15 mouse cellular contexts compared by ENCODE assay signal in genomic region chr5:147907851-147908250, GRCm38 (mm10).
"Had no signal": no experiment of that assay in that cellular context is flagged by ENCODE, and none has a peak within 500 bp of the region (broad histone marks: within the 10 kb centered on the region; RNA-seq: fewer than 3 reads in every experiment).

No protein-coding gene starts in this region.

- H3K4me2 ChIP-seq: limb, embryonic 15.5 days; liver, embryonic 12.5 days; lung, embryonic 14.5 days; neural tube, embryonic 13.5 days; stomach, embryonic 15.5 days had no signal

- H3K27ac ChIP-seq: limb, embryonic 15.5 days; liver, embryonic 12.5 days; midbrain, embryonic 10.5 days; neural tube, embryonic 13.5 days; stomach, embryonic 15.5 days had no signal

- H3K36me3 ChIP-seq: limb, embryonic 15.5 days; liver, embryonic 12.5 days; midbrain, embryonic 10.5 days; neural tube, embryonic 13.5 days; stomach, embryonic 15.5 days had no signal

- H3K4me3 ChIP-seq: limb, embryonic 15.5 days; liver, embryonic 12.5 days; midbrain, embryonic 10.5 days; neural tube, embryonic 13.5 days; stomach, embryonic 15.5 days had no signal

- DNase-seq: kidney, postnatal 25 days; layer of hippocampus, adult 9-11 months; layer of hippocampus, postnatal 36 days; lung, embryonic 14.5 days; lung, postnatal 10 days; lung, postnatal 4 days; midbrain, embryonic 14.5 days; retina, postnatal 1 day; right cerebral cortex, postnatal 4 days; thymus, postnatal 36 days had no signal

- H3K4me1 ChIP-seq: limb, embryonic 15.5 days; midbrain, embryonic 10.5 days; neural tube, embryonic 13.5 days; stomach, embryonic 15.5 days had no signal

- H3K9ac ChIP-seq: limb, embryonic 15.5 days; liver, embryonic 12.5 days; lung, embryonic 14.5 days; neural tube, embryonic 13.5 days; stomach, embryonic 15.5 days had no signal

- H3K9me3 ChIP-seq: limb, embryonic 15.5 days; midbrain, embryonic 10.5 days; neural tube, embryonic 13.5 days; stomach, embryonic 15.5 days had no signal

- H3K27me3 ChIP-seq: limb, embryonic 15.5 days; liver, embryonic 12.5 days; neural tube, embryonic 13.5 days; stomach, embryonic 15.5 days had no signal

- ATAC-seq: liver, embryonic 12.5 days had no signal
